Mouse (Mus musculus) neural tube, embryonic 12.5 days (tissue): ENCODE measurements around the gene St3gal2. TPM values are rescaled to one million over a fixed set of nuclear protein-coding genes. Genes with fewer than 3 reads are reported as not detected.
"Not testable (repeated sequence)": the region's sequence is repeated elsewhere in the genome, so short reads cannot be mapped to it uniquely, and the experiment has no call there.

Experiments
- ATAC-seq: fragments of 200-750 bp; cut with Nextera tagmentation; 2 replicates; pipeline ENCODE4 v1.8.0; 2017; ENCODE audit warnings: low read depth, mild to moderate bottlenecking, moderate TSS enrichment, moderate library complexity; ENCODE audit not compliant: low FRiP score
- H3K27ac ChIP-seq: fragments of 300-500 bp; sonication (generic); 2 replicates; pipeline ENCODE4 v1.5.1; 2016
- H3K27me3 ChIP-seq: fragments of 300-500 bp; sonication (generic); replicated peaks from 2 replicates; pipeline ENCODE4 v1.6.1; 2016; ENCODE audit warnings: mild to moderate bottlenecking
- H3K36me3 ChIP-seq: fragments of 300-500 bp; sonication (generic); 2 replicates; pipeline ENCODE4 v1.6.1; 2016; ENCODE audit warnings: mild to moderate bottlenecking
- H3K4me1 ChIP-seq: fragments of 300-500 bp; sonication (generic); 2 replicates; pipeline ENCODE4 v1.6.1; 2016
- H3K4me2 ChIP-seq: fragments of 300-500 bp; sonication (generic); replicated peaks from 2 replicates; pipeline ENCODE4 v1.6.1; 2016; ENCODE audit warnings: mild to moderate bottlenecking
- H3K4me3 ChIP-seq: fragments of 300-500 bp; sonication (generic); 2 replicates; pipeline ENCODE4 v1.5.1; 2016
- H3K9ac ChIP-seq: fragments of 300-500 bp; sonication (generic); 2 replicates; pipeline ENCODE4 v1.6.1; 2016; ENCODE audit warnings: mild to moderate bottlenecking
- H3K9me3 ChIP-seq: fragments of 300-500 bp; sonication (generic); 2 replicates; pipeline ENCODE4 v1.6.1; 2016; ENCODE audit warnings: mild to moderate bottlenecking
- WGBS: fragments of 180-500 bp; shearing (Covaris S2); methylation state at CpG from one replicate; pipeline ENCODE4 v1.1.7; 2016; 5-methylcytosine and 5-hydroxymethylcytosine counted together
- polyA plus RNA-seq: library from polyadenylated mRNA; unstranded; fragments of >200 nt; fragmentation: Nextera tagmentation; extraction: Ambion mirVana; gene quantifications from 2 replicates; pipeline ENCODE4 v1.2.1, GENCODE M21; 2016

The St3gal2 gene
- polyA plus RNA-seq, 1 experiment from 2014 or later = 37.1 TPM

GRCm38 (mm10) chr8:110918027-110918426 lies 1.7 kb upstream of the St3gal2 start:
- WGBS = 64% methylated on average over 11 of the region's 11 CpGs
- Histone ChIP-seq H3K27me3 (no peaks in the 10 kb centered on the region), H3K4me1 (peaks cover 33% of the 10 kb centered on the region), H3K9ac (no peak overlapping the region), H3K4me3 (no peak overlapping the region), H3K36me3 (no peaks in the 10 kb centered on the region), H3K4me2 (peak overlapping the region; percentile 88; the same call in 1 of the 2 replicates), H3K9me3 (no peaks in the 10 kb centered on the region), H3K27ac (no peak overlapping the region)
- no peak for ATAC-seq

- WGBS = 20% methylated on average over 8 of the region's 8 CpGs
- no peak for ATAC-seq
- Histone ChIP-seq H3K4me2 (peak overlapping the region; percentile 88), H3K9ac (no peak overlapping the region), H3K9me3 (no peaks in the 10 kb centered on the region), H3K4me3 (no peak overlapping the region), H3K27me3 (no peaks in the 10 kb centered on the region), H3K4me1 (peaks cover 33% of the 10 kb centered on the region), H3K36me3 (no peaks in the 10 kb centered on the region), H3K27ac (no peak overlapping the region)
Observed at GRCm38 (mm10) chr8:110918460-110918859, 1.3 kb upstream of the St3gal2 start.

DNA sequence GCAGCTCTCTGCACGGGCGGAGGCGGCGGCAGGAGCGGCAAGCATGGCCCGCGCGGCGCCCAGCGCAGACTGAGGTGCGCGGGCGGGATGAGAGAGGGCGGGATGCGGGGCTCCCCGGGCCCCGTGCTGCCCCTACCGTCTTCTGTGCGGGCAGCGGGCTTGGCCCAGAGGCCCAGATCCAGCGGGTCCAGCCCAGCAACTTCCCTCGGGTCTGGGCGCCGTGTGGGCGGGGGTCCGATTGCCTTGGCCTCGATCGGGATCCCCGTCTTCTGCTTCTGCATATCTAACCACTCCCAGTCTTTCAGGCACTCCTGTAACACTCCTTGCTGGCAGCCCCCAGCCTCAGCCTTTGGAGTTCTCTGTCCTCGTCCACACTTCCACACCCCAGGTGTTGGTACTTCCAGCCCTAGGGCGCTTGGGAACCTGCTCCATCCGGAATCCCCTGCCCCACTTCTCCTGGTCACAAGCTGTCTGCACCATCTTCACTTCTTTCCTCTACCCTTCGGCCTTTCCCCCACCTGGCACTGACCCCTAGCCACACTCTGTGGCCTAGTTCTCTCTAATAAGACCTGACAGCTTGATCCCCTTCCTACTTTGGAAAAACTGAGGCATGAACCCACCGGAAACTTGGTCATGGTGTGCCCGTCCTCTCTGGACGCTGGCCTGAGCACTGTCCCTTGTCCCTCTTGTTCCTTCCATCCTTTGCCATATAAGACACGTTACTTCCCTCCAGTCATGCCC lies 480 bp downstream of the St3gal2 start:
- Histone ChIP-seq H3K4me3 (peak overlapping the region; percentile 79), H3K36me3 (no peaks in the 10 kb centered on the region), H3K27ac (peak overlapping the region; percentile 57; the same call in 1 of the 2 replicates), H3K9me3 (no peaks in the 10 kb centered on the region), H3K9ac (peak overlapping the region; percentile 85), H3K4me1 (peaks cover 35% of the 10 kb centered on the region), H3K4me2 (peak overlapping the region; percentile 88), H3K27me3 (no peaks in the 10 kb centered on the region)
- WGBS = under 1% methylated on average over 32 of the region's 37 CpGs
- ATAC-seq = peak; percentile 72

GRCm38 (mm10) chr8:110920773-110921277 lies 1.1 kb downstream of the St3gal2 start:
- WGBS = 27% methylated on average over 3 of the region's 3 CpGs

GRCm38 (mm10) chr8:110921492-110922230 lies 1.9 kb downstream of the St3gal2 start:
- Histone ChIP-seq H3K4me3 (peak overlapping the region; percentile 79; the same call in 1 of the 2 replicates), H3K27ac (no peak overlapping the region), H3K4me1 (peaks cover 40% of the 10 kb centered on the region), H3K36me3 (no peaks in the 10 kb centered on the region), H3K27me3 (no peaks in the 10 kb centered on the region), H3K9me3 (no peaks in the 10 kb centered on the region), H3K9ac (peak overlapping the region; percentile 85; the same call in 1 of the 2 replicates), H3K4me2 (peak overlapping the region; percentile 88)
- WGBS = 24% methylated on average over 7 of the region's 7 CpGs
- no peak for ATAC-seq

More at GRCm38 (mm10) chr8:110920773-110921277, 1.1 kb downstream of the St3gal2 start:
- Histone ChIP-seq H3K9me3 (no peaks in the 10 kb centered on the region), H3K4me1 (peaks cover 38% of the 10 kb centered on the region), H3K27me3 (no peaks in the 10 kb centered on the region), H3K9ac (peak overlapping the region; percentile 85), H3K27ac (no peak overlapping the region), H3K36me3 (no peaks in the 10 kb centered on the region), H3K4me3 (peak overlapping the region; percentile 79), H3K4me2 (peak overlapping the region; percentile 88)
- ATAC-seq = no peak

DNA sequence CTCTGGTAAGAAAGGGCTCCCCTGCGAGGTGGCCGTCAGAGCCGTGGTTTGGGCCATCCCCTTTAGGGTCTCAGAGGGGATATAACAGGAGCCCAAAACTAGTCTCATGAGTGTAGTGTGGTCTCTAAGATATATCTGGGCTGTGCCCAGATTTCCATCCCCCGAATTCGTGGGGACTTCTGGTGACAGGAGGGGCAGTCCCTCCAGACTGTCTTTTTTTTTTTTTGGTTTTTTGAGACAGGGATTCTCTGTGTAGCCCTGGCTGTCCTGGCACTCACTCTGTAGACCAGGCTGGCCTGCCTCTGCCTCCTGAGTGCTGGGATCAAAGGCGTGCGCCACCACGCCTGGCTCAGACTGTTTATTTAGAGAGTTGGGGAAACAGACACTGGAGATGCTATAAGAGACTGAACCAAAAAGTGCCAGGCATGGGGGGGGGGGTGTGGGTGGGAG lies 6.0 kb downstream of the St3gal2 start:
- 82% methylated on average over 8 of the region's 8 CpGs for WGBS
- Histone ChIP-seq H3K4me1 (peaks cover 28% of the 10 kb centered on the region), H3K27me3 (no peaks in the 10 kb centered on the region), H3K4me3 (no peak overlapping the region), H3K9ac (no peak overlapping the region), H3K36me3 (peaks cover 3% of the 10 kb centered on the region; the same call in 1 of the 2 replicates), H3K9me3 (no peaks in the 10 kb centered on the region), H3K4me2 (no peak overlapping the region), H3K27ac (no peak overlapping the region)
- ATAC-seq = no peak

- no peak overlapping the region for H3K4me3 ChIP-seq
- no peak for ATAC-seq
- WGBS = 55% methylated on average over 5 of the region's 5 CpGs
- no peaks in the 10 kb centered on the region for H3K9me3 ChIP-seq
- H3K4me1 ChIP-seq = peaks cover 18% of the 10 kb centered on the region
- no peak overlapping the region for H3K9ac ChIP-seq
- no peak overlapping the region for H3K27ac ChIP-seq
- no peak overlapping the region for H3K4me2 ChIP-seq
- peaks cover 3% of the 10 kb centered on the region; the same call in 1 of the 2 replicates for H3K36me3 ChIP-seq
- H3K27me3 ChIP-seq = no peaks in the 10 kb centered on the region
Observed at GRCm38 (mm10) chr8:110926690-110927089, 7.0 kb downstream of the St3gal2 start.

DNA sequence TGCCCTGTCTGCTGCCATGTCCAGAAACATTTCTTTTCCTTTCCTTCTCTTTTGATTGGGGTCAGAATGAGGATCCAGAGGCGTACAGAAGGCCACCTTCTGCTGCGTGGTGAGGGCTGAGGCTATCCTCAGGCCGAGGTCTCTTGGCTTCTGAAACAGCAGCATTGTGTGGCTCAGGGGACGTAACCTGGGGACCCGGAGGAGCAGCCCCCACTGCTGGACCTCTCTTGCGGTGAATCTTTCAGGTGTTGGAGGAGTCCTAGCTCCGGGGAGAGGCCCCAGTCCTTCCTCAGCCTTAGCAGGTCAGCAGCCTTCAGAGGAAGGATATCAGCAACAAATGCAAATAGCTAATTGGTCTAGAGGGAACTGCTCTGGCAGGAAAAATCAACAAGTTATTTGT lies 8.7 kb downstream of the St3gal2 start:
- 87% methylated on average over 7 of the region's 7 CpGs for WGBS
- no peaks in the 10 kb centered on the region for H3K9me3 ChIP-seq
- H3K36me3 ChIP-seq = peaks cover 3% of the 10 kb centered on the region; the same call in 1 of the 2 replicates
- H3K4me1 ChIP-seq = peaks cover 14% of the 10 kb centered on the region
- no peak for ATAC-seq
- no peak overlapping the region for H3K4me2 ChIP-seq
- H3K27ac ChIP-seq = no peak overlapping the region
- no peak overlapping the region for H3K4me3 ChIP-seq
- H3K27me3 ChIP-seq = no peaks in the 10 kb centered on the region
- H3K9ac ChIP-seq = no peak overlapping the region

- no peaks in the 10 kb centered on the region for H3K9me3 ChIP-seq
- H3K9ac ChIP-seq = no peak overlapping the region
- no peak overlapping the region for H3K4me3 ChIP-seq
- 61% methylated on average over 5 of the region's 5 CpGs for WGBS
- no peaks in the 10 kb centered on the region for H3K27me3 ChIP-seq
- ATAC-seq = no peak
- no peak overlapping the region for H3K4me2 ChIP-seq
- H3K27ac ChIP-seq = no peak overlapping the region
- H3K36me3 ChIP-seq = peaks cover 3% of the 10 kb centered on the region; the same call in 1 of the 2 replicates
- peaks cover 11% of the 10 kb centered on the region for H3K4me1 ChIP-seq
Observed at GRCm38 (mm10) chr8:110929066-110929465, 9.3 kb downstream of the St3gal2 start.

DNA sequence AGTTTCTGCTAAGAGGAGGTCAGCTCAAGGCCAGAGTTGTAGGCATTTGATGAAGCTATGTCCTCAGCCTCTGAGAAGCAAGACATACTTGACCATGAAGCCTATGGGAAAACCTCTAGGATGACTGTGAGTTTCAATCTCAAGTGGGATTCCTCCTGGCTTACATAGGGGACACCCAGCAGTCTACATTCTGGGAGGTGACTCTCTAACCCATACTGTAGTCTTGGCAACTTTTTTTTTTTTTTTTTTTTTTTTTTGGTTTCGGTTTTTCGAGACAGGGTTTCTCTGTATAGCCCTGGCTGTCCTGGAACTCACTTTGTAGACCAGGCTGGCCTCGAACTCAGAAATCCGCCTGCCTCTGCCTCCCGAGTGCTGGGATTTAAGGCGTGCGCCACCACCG lies 9.9 kb downstream of the St3gal2 start:
- H3K4me2 ChIP-seq, H3K9ac ChIP-seq, H3K27me3 ChIP-seq, ATAC-seq, H3K4me3 ChIP-seq, H3K9me3 ChIP-seq, H3K36me3 ChIP-seq, H3K27ac ChIP-seq: not testable (repeated sequence)
- H3K4me1 ChIP-seq = peaks cover 11% of the 10 kb centered on the region
- WGBS = 92% methylated on average over 8 of the region's 8 CpGs

GRCm38 (mm10) chr8:110931176-110931939 lies 11.6 kb downstream of the St3gal2 start:
- no peak overlapping the region for H3K4me2 ChIP-seq
- WGBS = 77% methylated on average over 12 of the region's 12 CpGs
- ATAC-seq = no peak
- H3K4me3 ChIP-seq = no peak overlapping the region
- H3K9ac ChIP-seq = no peak overlapping the region
- peaks cover 3% of the 10 kb centered on the region; the same call in 1 of the 2 replicates for H3K36me3 ChIP-seq
- no peaks in the 10 kb centered on the region for H3K27me3 ChIP-seq
- no peaks in the 10 kb centered on the region for H3K9me3 ChIP-seq
- H3K27ac ChIP-seq = no peak overlapping the region
- H3K4me1 ChIP-seq = peaks cover 8% of the 10 kb centered on the region
